Mouse (Mus musculus) hindbrain, embryonic 16.5 days (tissue): Measurements from ENCODE around the gene 9530077C05Rik. TPM values are rescaled to one million over a fixed set of nuclear protein-coding genes. Genes with fewer than 3 reads are reported as not detected.

Source experiments
- ATAC-seq: fragments of 200-750 bp; cut with Nextera tagmentation; 2 replicates; pipeline ENCODE4 v1.8.0; 2017; ENCODE audit warnings: moderate TSS enrichment, moderate library complexity
- H3K27ac ChIP-seq: fragments of 300-500 bp; sonication (generic); 2 replicates; pipeline ENCODE4 v1.5.1; 2014; ENCODE audit warnings: low read depth, mild to moderate bottlenecking, control low read depth, low read length, moderate library complexity
- H3K27me3 ChIP-seq: fragments of 300-500 bp; sonication (generic); replicated peaks from 2 replicates; pipeline ENCODE4 v1.6.1; 2014; ENCODE audit warnings: low read length; ENCODE audit not compliant: control insufficient read depth, insufficient read depth
- H3K36me3 ChIP-seq: fragments of 300-500 bp; sonication (generic); 2 replicates; pipeline ENCODE4 v1.6.1; 2014; ENCODE audit warnings: mild to moderate bottlenecking, low read length, moderate library complexity, mixed read lengths; ENCODE audit not compliant: control insufficient read depth, insufficient read depth
- H3K4me1 ChIP-seq: fragments of 300-500 bp; sonication (generic); 2 replicates; pipeline ENCODE4 v1.6.1; 2014; ENCODE audit warnings: low read depth, low read length; ENCODE audit not compliant: control insufficient read depth, insufficient read depth
- H3K4me2 ChIP-seq: fragments of 300-500 bp; sonication (generic); 2 replicates; pipeline ENCODE4 v1.6.1; 2014; ENCODE audit warnings: mild to moderate bottlenecking, low read length, control low read depth, moderate library complexity
- H3K4me3 ChIP-seq: fragments of 300-500 bp; sonication (generic); 2 replicates; pipeline ENCODE4 v1.5.1; 2014; ENCODE audit warnings: mild to moderate bottlenecking, low read length, control low read depth, moderate library complexity
- H3K9ac ChIP-seq: fragments of 300-500 bp; sonication (generic); 2 replicates; pipeline ENCODE4 v1.6.1; 2014; ENCODE audit warnings: low read depth, mild to moderate bottlenecking, control low read depth, low read length, moderate library complexity
- H3K9me3 ChIP-seq: fragments of 300-500 bp; sonication (generic); 2 replicates; pipeline ENCODE4 v1.6.1; 2014; ENCODE audit warnings: mild to moderate bottlenecking, low read length, moderate library complexity; ENCODE audit not compliant: control insufficient read depth
- WGBS: fragments of 180-500 bp; shearing (Covaris S2); extraction: QIAGEN DNeasy Blood & Tissue Kit; methylation state at CpG from one replicate; pipeline ENCODE4 v1.1.7; 2014; 5-methylcytosine and 5-hydroxymethylcytosine counted together
- polyA plus RNA-seq: library from polyadenylated mRNA; unstranded; fragments of >200 nt; fragmentation: Nextera tagmentation; extraction: Ambion mirVana; gene quantifications from 2 replicates; pipeline ENCODE4 v1.2.1, GENCODE M21; 2015

9530077C05Rik gene
- polyA plus RNA-seq, 1 experiment from 2014 or later = 19.3 TPM

GRCm38 (mm10) chr9:22424719-22425118 is 13.4 kb downstream of the 9530077C05Rik start:
- Histone ChIP-seq H3K36me3 (peaks cover 3% of the 10 kb centered on the region; the same call in 1 of the 2 replicates), H3K4me2 (no peak overlapping the region), H3K4me3 (no peak overlapping the region), H3K27ac (no peak overlapping the region), H3K9me3 (no peaks in the 10 kb centered on the region), H3K9ac (no peak overlapping the region), H3K4me1 (peaks cover 2% of the 10 kb centered on the region), H3K27me3 (no peaks in the 10 kb centered on the region)
- 96% methylated on average over 4 of the region's 4 CpGs for WGBS
- no peak for ATAC-seq

- Histone ChIP-seq H3K4me1 (peaks cover 7% of the 10 kb centered on the region), H3K27me3 (no peaks in the 10 kb centered on the region), H3K9ac (no peak overlapping the region), H3K36me3 (peaks cover 3% of the 10 kb centered on the region; the same call in 1 of the 2 replicates), H3K27ac (no peak overlapping the region), H3K9me3 (no peaks in the 10 kb centered on the region), H3K4me3 (no peak overlapping the region), H3K4me2 (no peak overlapping the region)
- no peak for ATAC-seq
- WGBS = 47% methylated on average over 1 of the region's 4 CpGs
These were observed 16.8 kb downstream of the 9530077C05Rik start for GRCm38 (mm10) chr9:22428028-22428665.

GRCm38 (mm10) chr9:22428666-22429410 is 17.5 kb downstream of the 9530077C05Rik start:
- ATAC-seq = no peak
- no peak overlapping the region for H3K4me2 ChIP-seq
- no peaks in the 10 kb centered on the region for H3K27me3 ChIP-seq
- peaks cover 3% of the 10 kb centered on the region; the same call in 1 of the 2 replicates for H3K36me3 ChIP-seq
- no peak overlapping the region for H3K4me3 ChIP-seq
- H3K9ac ChIP-seq = no peak overlapping the region
- no peaks in the 10 kb centered on the region for H3K9me3 ChIP-seq
- WGBS = 82% methylated on average over 14 of the region's 14 CpGs
- H3K27ac ChIP-seq = no peak overlapping the region
- peaks cover 7% of the 10 kb centered on the region for H3K4me1 ChIP-seq

- no peaks in the 10 kb centered on the region for H3K27me3 ChIP-seq
- WGBS = 52% methylated on average over 15 of the region's 15 CpGs
- H3K36me3 ChIP-seq = no peaks in the 10 kb centered on the region
- no peak overlapping the region for H3K9ac ChIP-seq
- H3K4me1 ChIP-seq = peaks cover 7% of the 10 kb centered on the region
- no peak for ATAC-seq
- peak overlapping the region; percentile 12; the same call in 1 of the 2 replicates for H3K4me2 ChIP-seq
- H3K27ac ChIP-seq = no peak overlapping the region
- no peaks in the 10 kb centered on the region for H3K9me3 ChIP-seq
- H3K4me3 ChIP-seq = no peak overlapping the region
These were observed 18.4 kb downstream of the 9530077C05Rik start for GRCm38 (mm10) chr9:22429533-22430241.

- no peaks in the 10 kb centered on the region; the same call in 1 of the 2 replicates for H3K36me3 ChIP-seq
- no peak overlapping the region for H3K27ac ChIP-seq
- no peaks in the 10 kb centered on the region for H3K9me3 ChIP-seq
- ATAC-seq = no peak
- H3K4me1 ChIP-seq = peaks cover 7% of the 10 kb centered on the region
- H3K9ac ChIP-seq = no peak overlapping the region
- no peak overlapping the region for H3K4me2 ChIP-seq
- no peaks in the 10 kb centered on the region for H3K27me3 ChIP-seq
- no peak overlapping the region for H3K4me3 ChIP-seq
- 57% methylated on average over 5 of the region's 5 CpGs for WGBS
These were observed 19.1 kb downstream of the 9530077C05Rik start for GRCm38 (mm10) chr9:22430315-22430840.

- Histone ChIP-seq H3K9me3 (no peaks in the 10 kb centered on the region), H3K27me3 (no peaks in the 10 kb centered on the region), H3K4me1 (peaks cover 7% of the 10 kb centered on the region), H3K36me3 (peaks cover 6% of the 10 kb centered on the region), H3K4me2 (no peak overlapping the region), H3K4me3 (no peak overlapping the region), H3K9ac (no peak overlapping the region), H3K27ac (no peak overlapping the region)
- 83% methylated on average over 2 of the region's 2 CpGs for WGBS
- ATAC-seq = no peak
These were observed 21.9 kb downstream of the 9530077C05Rik start for GRCm38 (mm10) chr9:22433221-22433620.

GRCm38 (mm10) chr9:22434101-22434500 is 22.8 kb downstream of the 9530077C05Rik start:
- H3K9me3 ChIP-seq = no peaks in the 10 kb centered on the region
- H3K4me1 ChIP-seq = peaks cover 7% of the 10 kb centered on the region
- WGBS = 89% methylated on average over 2 of the region's 2 CpGs
- H3K36me3 ChIP-seq = peaks cover 6% of the 10 kb centered on the region
- no peak for ATAC-seq
- H3K9ac ChIP-seq = no peak overlapping the region
- no peak overlapping the region for H3K27ac ChIP-seq
- H3K4me2 ChIP-seq = no peak overlapping the region
- H3K4me3 ChIP-seq = no peak overlapping the region
- H3K27me3 ChIP-seq = no peaks in the 10 kb centered on the region

- no peak overlapping the region for H3K4me2 ChIP-seq
- no peaks in the 10 kb centered on the region for H3K4me1 ChIP-seq
- H3K27me3 ChIP-seq = no peaks in the 10 kb centered on the region
- no peak overlapping the region for H3K9ac ChIP-seq
- WGBS = 70% methylated on average over 1 of the region's 1 CpGs
- no peak for ATAC-seq
- no peak overlapping the region for H3K4me3 ChIP-seq
- H3K36me3 ChIP-seq = peaks cover 15% of the 10 kb centered on the region
- H3K9me3 ChIP-seq = no peaks in the 10 kb centered on the region
- no peak overlapping the region for H3K27ac ChIP-seq
These were observed 27.5 kb downstream of the 9530077C05Rik start for GRCm38 (mm10) chr9:22438826-22439225.

GRCm38 (mm10) chr9:22443157-22443556 is 31.8 kb downstream of the 9530077C05Rik start:
- WGBS = 93% methylated on average over 10 of the region's 10 CpGs
- H3K4me1 ChIP-seq = no peaks in the 10 kb centered on the region
- no peaks in the 10 kb centered on the region for H3K9me3 ChIP-seq
- H3K4me2 ChIP-seq = no peak overlapping the region
- no peak overlapping the region for H3K27ac ChIP-seq
- no peak overlapping the region for H3K9ac ChIP-seq
- no peak for ATAC-seq
- peaks cover 20% of the 10 kb centered on the region for H3K36me3 ChIP-seq
- no peak overlapping the region for H3K4me3 ChIP-seq
- no peaks in the 10 kb centered on the region for H3K27me3 ChIP-seq
